Mouse (Mus musculus) lung, postnatal 25 days (tissue): Measurements from ENCODE around the gene Fbxo39.

ENCODE experiments used
- DNase-seq: peaks from one replicate; pipeline ENCODE4 v3.0.0; 2022; ENCODE audit warnings: low spot score

Gene Fbxo39

DNA sequence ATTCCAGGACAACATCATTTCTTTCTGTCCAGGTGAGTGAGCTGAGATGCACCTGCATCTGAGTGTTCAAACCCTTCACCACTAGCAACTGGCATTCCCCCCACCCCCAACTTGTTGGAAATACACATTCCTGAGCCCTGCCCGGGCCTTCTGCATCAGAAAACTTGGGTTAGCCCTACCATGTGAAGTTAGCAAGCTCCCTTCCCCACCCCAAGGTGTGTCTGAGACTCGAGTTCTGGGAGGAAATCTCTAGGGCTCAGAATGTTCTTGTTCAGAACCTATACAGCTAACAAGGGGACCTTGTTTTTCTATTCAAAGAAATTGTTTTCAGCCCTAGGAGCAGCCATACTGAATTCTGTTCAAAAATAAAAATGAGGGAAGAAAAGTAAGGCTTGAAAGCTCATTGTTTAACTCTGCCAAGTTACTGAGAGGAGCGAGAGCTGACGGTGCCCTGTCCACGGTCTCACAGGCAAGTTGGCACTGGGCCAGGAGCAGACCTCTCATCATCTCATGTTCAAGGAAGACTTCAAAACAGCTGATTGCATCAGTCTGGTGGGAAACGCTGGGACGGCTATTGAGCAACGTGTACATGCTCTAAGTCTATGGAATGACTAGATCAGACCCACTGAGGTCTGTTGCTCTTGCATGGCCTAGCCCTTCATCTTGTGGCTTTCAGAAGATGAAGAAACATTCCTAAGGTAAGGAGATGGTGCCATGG, 49.4 kb downstream of the Fbxo39 start:
- peak; percentile 11 for DNase-seq

DNA sequence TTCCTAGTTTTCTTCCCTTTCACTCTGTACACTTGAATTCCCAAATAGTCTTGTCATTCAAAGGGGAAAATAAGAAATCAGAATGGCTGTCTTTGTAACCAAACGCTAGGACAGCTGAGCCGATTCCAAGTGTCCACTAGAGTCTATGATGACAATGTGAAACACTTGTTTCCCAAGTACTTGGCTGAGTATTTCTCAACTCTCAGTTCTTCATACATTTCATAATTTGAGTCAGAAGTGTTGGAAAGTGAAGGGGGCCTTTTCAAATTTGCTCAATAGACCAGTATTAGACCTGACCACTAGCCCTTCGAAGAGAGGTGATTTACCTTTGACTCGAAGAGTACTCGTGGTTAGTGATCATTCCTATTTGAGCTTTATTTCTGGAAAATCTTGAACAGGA, 50.3 kb downstream of the Fbxo39 start:
- peak; percentile 27 for DNase-seq

DNA sequence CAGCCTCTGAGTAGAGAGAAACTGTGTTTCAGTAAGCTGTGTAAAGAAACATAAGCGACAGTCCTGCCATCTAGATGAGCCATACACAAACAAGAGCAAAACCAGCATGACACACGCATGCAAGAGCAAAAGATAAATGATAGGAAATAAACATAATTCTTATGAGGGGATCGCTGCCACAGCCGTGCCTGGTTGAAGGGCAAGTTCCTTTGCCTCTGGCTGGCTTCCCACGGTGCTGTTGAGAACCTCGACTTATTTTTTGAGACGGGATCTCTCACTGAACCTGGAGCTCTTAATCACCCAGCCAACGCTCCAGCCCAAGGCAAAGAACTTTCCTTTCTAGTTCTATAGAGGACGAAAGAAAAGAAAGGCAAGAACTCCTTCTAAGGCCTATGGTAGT, 51.9 kb downstream of the Fbxo39 start:
- DNase-seq = no peak

DNA sequence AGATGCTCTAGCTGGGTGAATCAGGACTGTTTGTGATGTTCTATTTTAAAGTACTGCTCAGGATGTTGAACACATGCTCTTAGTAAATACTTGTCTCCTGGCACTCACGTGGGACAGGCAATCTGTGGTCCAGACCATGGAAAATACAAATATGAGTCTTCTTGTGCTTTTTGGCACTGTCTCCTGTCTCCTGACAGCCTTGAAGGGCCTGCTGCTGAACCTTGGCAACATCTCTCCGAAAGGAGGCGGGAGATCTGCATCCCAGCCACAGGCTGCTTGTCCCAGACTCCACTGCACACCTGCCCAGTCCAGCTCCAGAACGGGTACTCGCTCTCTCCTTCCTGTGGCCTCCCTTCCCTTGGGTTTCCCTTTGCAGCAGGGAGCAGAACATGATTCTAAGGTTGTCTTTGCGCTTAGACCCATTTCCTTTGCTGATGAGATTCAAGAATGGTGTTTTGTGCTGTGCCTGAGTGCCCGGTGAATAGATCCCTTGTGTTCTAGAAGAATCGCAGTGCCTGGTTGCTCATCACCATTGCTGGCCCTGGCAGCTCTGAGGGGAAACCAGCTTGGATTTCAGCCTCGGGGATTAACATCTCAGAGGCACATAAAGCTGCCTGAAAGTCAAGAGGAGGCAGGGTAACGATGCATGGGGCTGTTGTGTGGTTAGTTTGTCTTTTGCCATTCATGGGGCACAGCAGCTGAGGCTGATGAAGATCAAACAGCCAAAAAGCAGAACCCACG, 53.9 kb downstream of the Fbxo39 start:
- peak; percentile 19 for DNase-seq
